Mouse (Mus musculus) kidney, adult 2 months (tissue): ENCODE data around the gene Ap3s2. TPM values are rescaled to one million over a fixed set of nuclear protein-coding genes. Genes with fewer than 3 reads are reported as not detected.

ENCODE experiments used
- DNase-seq: peaks from one replicate; pipeline ENCODE4 v3.0.0; 2021
- H3K27ac ChIP-seq: fragments of 200-500 bp; 2 replicates; pipeline ENCODE4 v1.5.1; 2012; ENCODE audit warnings: low read depth, low read length, control low read depth, inconsistent platforms; ENCODE audit not compliant: insufficient read depth
- H3K27me3 ChIP-seq: fragments of 200-500 bp; replicated peaks from 2 replicates; pipeline ENCODE4 v1.6.1; 2012; ENCODE audit warnings: mild to moderate bottlenecking, moderate library complexity, low read length, inconsistent platforms; ENCODE audit not compliant: control insufficient read depth, insufficient read depth
- H3K36me3 ChIP-seq: fragments of 200-500 bp; 2 replicates; pipeline ENCODE4 v1.6.1; 2012; ENCODE audit warnings: mild to moderate bottlenecking, moderate library complexity, low read length, inconsistent platforms; ENCODE audit not compliant: control insufficient read depth, insufficient read depth
- H3K4me1 ChIP-seq: fragments of 200-500 bp; 2 replicates; pipeline ENCODE4 v1.6.1; 2011; ENCODE audit warnings: low read length; ENCODE audit not compliant: control insufficient read depth, insufficient read depth
- H3K4me3 ChIP-seq: fragments of 200-500 bp; 2 replicates; pipeline ENCODE4 v1.5.1; 2011; ENCODE audit warnings: mild to moderate bottlenecking, low read depth, low read length, control low read depth; ENCODE audit not compliant: insufficient read depth
- CTCF ChIP-seq: fragments of 200-500 bp; conservative IDR thresholded peaks from 2 replicates; pipeline ENCODE4 v1.5.1; 2011; ENCODE audit warnings: low read depth, mild to moderate bottlenecking, control low read depth, low read length, moderate library complexity, mixed read lengths; ENCODE audit not compliant: insufficient read depth, insufficient read length
- POLR2A ChIP-seq: fragments of 200-500 bp; IDR thresholded peaks from one replicate; pipeline ENCODE4 v1.6.1; 2011; ENCODE audit warnings: low read depth, low read length, control low read depth
- WGBS: fragments of 180-500 bp; shearing (Covaris S2); methylation state at CpG from one replicate; pipeline ENCODE4 v1.1.7; 2018; 5-methylcytosine and 5-hydroxymethylcytosine counted together
- polyA plus RNA-seq: library from polyadenylated mRNA; depleted of rRNA; stranded (reverse); fragments of >200 nt; gene quantifications from 2 replicates; pipeline ENCODE4 v1.2.3, GENCODE M21; 2012

Gene Ap3s2
- polyA plus RNA-seq, 1 experiment, result 18.0 TPM

DNA sequence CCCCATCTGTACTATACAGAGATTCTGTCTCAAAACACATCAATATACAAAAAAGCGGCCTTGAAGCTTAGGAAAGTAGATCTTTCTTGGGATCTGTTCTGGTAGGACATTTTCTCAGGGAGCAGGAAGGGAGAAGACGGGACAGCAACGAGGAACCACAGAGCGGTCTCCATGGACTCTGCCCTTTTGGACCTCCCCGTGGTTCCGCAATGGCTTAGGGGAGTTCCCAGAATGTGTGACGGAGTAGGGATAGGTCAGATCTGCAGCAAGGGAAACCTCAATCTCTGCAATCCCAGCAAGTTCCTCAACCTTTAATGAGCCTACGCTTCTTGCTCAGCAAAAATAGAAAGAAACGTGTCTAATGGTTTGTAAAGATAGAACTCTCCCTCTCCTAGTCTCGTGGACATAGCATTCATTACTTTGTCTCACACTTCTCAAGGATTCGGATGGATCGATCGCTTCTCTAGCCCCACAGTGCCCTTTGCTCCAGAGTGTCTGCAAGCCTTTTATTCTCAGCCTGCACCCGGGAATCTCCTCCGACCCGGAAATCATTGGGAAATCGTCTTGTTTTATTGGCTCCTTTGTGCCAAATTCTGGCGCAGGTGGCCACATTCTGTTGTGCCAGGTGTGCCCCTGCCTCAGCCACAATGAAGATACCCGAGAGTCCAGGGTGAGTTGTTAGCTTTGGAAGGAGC, 15.2 kb upstream of the Ap3s2 start:
- Histone ChIP-seq H3K36me3 (no peaks in the 10 kb centered on the region), H3K27ac (peak overlapping the region; percentile 34), H3K27me3 (no peaks in the 10 kb centered on the region), H3K4me1 (peaks cover 8% of the 10 kb centered on the region; the same call in 1 of the 2 replicates), H3K4me3 (peak overlapping the region; percentile 79)
- 3% methylated on average over 19 of the region's 19 CpGs for WGBS
- TF ChIP-seq POLR2A, result no peak
- peak; percentile 91 for DNase-seq

GRCm38 (mm10) chr7:79934862-79935510, 14.5 kb upstream of the Ap3s2 start, which contains the start of gene Arpin:
Arpin (minus strand) TSS chr7:79935359.
- TF ChIP-seq CTCF, result no peak
- Histone ChIP-seq H3K27ac (peak within 1 kb of the TSS; percentile 34), H3K27me3 (no peaks in the 10 kb centered on the region), H3K4me3 (peak within 1 kb of the TSS; percentile 79), H3K4me1 (peaks cover 8% of the 10 kb centered on the region; the same call in 1 of the 2 replicates), H3K36me3 (no peaks in the 10 kb centered on the region)
- DNase-seq, result peak; percentile 86
- under 1% methylated on average over 32 of the region's 32 CpGs for WGBS

- Histone ChIP-seq H3K36me3 (no peaks in the 10 kb centered on the region), H3K27me3 (no peaks in the 10 kb centered on the region), H3K4me3 (peak overlapping the region; percentile 79), H3K27ac (no peak overlapping the region), H3K4me1 (peaks cover 8% of the 10 kb centered on the region; the same call in 1 of the 2 replicates)
- 26% methylated on average over 5 of the region's 5 CpGs for WGBS
- TF ChIP-seq POLR2A, result no peak
- no peak for TF ChIP-seq CTCF
- peak; percentile 29 for DNase-seq
These were observed 14.0 kb upstream of the Ap3s2 start for GRCm38 (mm10) chr7:79934461-79934860.

- Histone ChIP-seq H3K4me1 (0 out of 2 replicates have a peak, but pooled peaks cover 2% of the 10 kb centered on the region), H3K27me3 (no peaks in the 10 kb centered on the region), H3K36me3 (0 out of 2 replicates have a peak, but pooled peaks cover 2% of the 10 kb centered on the region), H3K27ac (no peak overlapping the region), H3K4me3 (no peak overlapping the region)
- no peak for DNase-seq
- 84% methylated on average over 2 of the region's 2 CpGs for WGBS
- 0 out of 2 replicates have a peak, but pooled peaks have one; percentile 7 for TF ChIP-seq CTCF
- TF ChIP-seq POLR2A, result no peak
These were observed 8.1 kb upstream of the Ap3s2 start for GRCm38 (mm10) chr7:79928516-79929052.

DNA sequence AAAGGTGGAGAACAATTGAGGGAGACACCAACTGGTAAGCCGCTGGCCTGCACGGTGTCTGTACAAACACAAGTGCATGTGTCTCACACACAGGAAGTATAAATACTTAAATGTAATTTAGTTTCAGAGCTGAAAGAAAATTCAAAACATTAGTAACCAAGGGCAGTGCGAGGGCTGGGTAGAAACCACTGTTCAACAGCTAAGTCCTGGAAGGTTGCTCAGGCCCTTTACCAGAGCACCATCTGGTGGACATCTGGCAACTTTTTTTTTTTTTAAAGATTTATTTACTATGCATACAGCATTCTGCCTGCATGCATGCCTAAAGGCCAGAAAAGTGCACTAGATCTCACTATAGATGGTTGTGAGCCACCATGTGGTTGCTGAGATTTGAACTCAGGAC, 5.9 kb downstream of the Ap3s2 start:
- WGBS, result 60% methylated on average over 3 of the region's 3 CpGs
- Histone ChIP-seq H3K27me3 (no peaks in the 10 kb centered on the region), H3K4me3 (no peak overlapping the region), H3K36me3 (0 out of 2 replicates have a peak, but pooled peaks cover 3% of the 10 kb centered on the region), H3K27ac (no peak overlapping the region), H3K4me1 (no peaks in the 10 kb centered on the region; the same call in 1 of the 2 replicates)
- TF ChIP-seq POLR2A (no peak), CTCF (peak; percentile 69)
- peak; percentile 62 for DNase-seq

DNA sequence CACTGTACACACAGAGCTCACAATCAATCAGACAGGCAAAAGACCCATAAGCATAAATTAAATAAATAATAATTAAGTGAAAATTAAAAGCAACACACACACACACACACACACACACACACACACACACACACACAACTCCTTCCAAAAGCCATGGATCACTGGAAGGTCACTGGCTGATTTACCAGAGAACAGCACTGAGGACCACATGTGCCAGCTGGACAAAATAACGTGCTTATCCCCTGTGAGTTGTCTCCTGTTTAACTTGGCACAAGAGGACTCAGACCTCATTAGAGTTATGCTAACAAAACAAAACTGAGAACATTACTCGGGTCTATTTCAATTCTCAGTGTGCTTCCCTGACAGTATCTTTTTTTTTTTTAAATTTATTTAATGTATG, 13.1 kb downstream of the Ap3s2 start:
- WGBS, result 35% methylated on average over 2 of the region's 2 CpGs
- Histone ChIP-seq H3K36me3 (peaks cover 3% of the 10 kb centered on the region), H3K27ac (no peak overlapping the region), H3K4me1 (no peaks in the 10 kb centered on the region), H3K4me3 (no peak overlapping the region), H3K27me3 (no peaks in the 10 kb centered on the region)
- DNase-seq, result peak; percentile 34
- no peak for TF ChIP-seq CTCF
- no peak for TF ChIP-seq POLR2A

DNA sequence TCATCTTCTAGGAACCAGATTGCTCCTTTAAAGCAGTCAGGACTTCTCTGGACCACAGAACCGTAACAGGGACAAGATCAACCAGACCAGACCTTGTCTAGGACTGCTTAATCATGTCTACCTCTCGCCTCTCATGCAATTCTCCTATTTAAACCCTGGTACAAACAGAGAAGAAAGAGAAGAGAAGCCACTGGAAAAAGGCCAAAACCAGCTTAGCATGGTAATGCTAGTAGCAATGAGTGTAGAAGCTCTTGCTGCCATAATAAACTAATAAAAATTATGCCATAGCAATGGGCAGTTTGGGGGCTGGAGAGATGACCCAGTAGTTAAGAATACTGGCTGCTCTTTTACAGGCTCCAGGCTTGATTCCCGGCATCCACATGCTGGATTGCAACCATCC, 13.5 kb downstream of the Ap3s2 start:
- no peak for DNase-seq

More for the DNA sequence above, 13.5 kb downstream of the Ap3s2 start:
- WGBS, result 78% methylated on average over 3 of the region's 3 CpGs
- Histone ChIP-seq H3K27ac (no peak overlapping the region), H3K4me3 (no peak overlapping the region), H3K36me3 (peaks cover 3% of the 10 kb centered on the region), H3K27me3 (no peaks in the 10 kb centered on the region), H3K4me1 (no peaks in the 10 kb centered on the region)
- TF ChIP-seq POLR2A, result no peak
- no peak for TF ChIP-seq CTCF
